Mouse (Mus musculus) CH12.LX (cell line): ENCODE results near the gene Olfr707. TPM values are rescaled to one million over a fixed set of nuclear protein-coding genes. Genes with fewer than 3 reads are reported as not detected.
"Not testable (repeated sequence)": the region's sequence is repeated elsewhere in the genome, so short reads cannot be mapped to it uniquely, and the experiment has no call there.

Experiments
- DNase-seq: peaks from one replicate; pipeline ENCODE4 v3.0.0-alpha.2; 2013; ENCODE audit errors: extremely low read depth
- H3K27ac ChIP-seq: 2 replicates; pipeline ENCODE4 v1.5.1; 2012; ENCODE audit warnings: low read depth, mild to moderate bottlenecking, control low read depth, moderate library complexity; ENCODE audit not compliant: insufficient read depth
- H3K27me3 ChIP-seq: replicated peaks from 2 replicates; pipeline ENCODE3; 2012; ENCODE audit warnings: inconsistent platforms
- H3K36me3 ChIP-seq, 2 experiments: replicated peaks in 1 of 2; 2 replicates each; pipeline versions ENCODE3 to v1.6.1; 2012; ENCODE audit warnings: inconsistent platforms in 1 of 2, low read length in 1 of 2, mild to moderate bottlenecking in 1 of 2, mixed read lengths in 1 of 2, moderate library complexity in 1 of 2; ENCODE audit not compliant: control insufficient read depth in 1 of 2, insufficient read depth in 1 of 2
- H3K4me1 ChIP-seq, 2 experiments: 2 replicates each; pipeline ENCODE4 v1.6.1; 2012; ENCODE audit warnings: inconsistent platforms in 1 of 2, moderate library complexity in 1 of 2; ENCODE audit not compliant: insufficient read depth in 2 of 2, control insufficient read depth in 1 of 2
- H3K4me2 ChIP-seq: 2 replicates; pipeline ENCODE4 v1.6.1; 2012; ENCODE audit warnings: low read depth, mild to moderate bottlenecking, control low read depth; ENCODE audit not compliant: poor library complexity, insufficient read depth, severe bottlenecking
- H3K4me3 ChIP-seq, 3 experiments: fragments of 150-350 bp in 1 of 3; sonication (generic) in 1 of 3; replicated peaks in 1 of 3; 2 replicates each; pipeline versions ENCODE3 to v1.5.1; 2011 to 2012; ENCODE audit warnings: low read depth in 2 of 3, low read length in 2 of 3, mild to moderate bottlenecking in 2 of 3, moderate library complexity in 2 of 3, control low read depth in 1 of 3, improper control_type of control experiment in 1 of 3, inconsistent platforms in 1 of 3, mixed read lengths in 1 of 3; ENCODE audit not compliant: poor library complexity in 1 of 3
- H3K79me2 ChIP-seq: replicated peaks from 2 replicates; pipeline ENCODE4 v1.6.1; 2012; ENCODE audit warnings: mild to moderate bottlenecking, moderate library complexity; ENCODE audit not compliant: control insufficient read depth, poor library complexity, insufficient read depth, severe bottlenecking; ENCODE audit errors: extremely low read depth
- H3K9ac ChIP-seq: 2 replicates; pipeline ENCODE4 v1.6.1; 2012; ENCODE audit warnings: low read depth, mild to moderate bottlenecking, control low read depth, moderate library complexity; ENCODE audit not compliant: insufficient read depth
- H3K9me3 ChIP-seq: replicated peaks from 2 replicates; pipeline ENCODE3; 2012; ENCODE audit warnings: low read length, inconsistent platforms, mixed read lengths
- BHLHE40 ChIP-seq: IDR thresholded peaks from 2 replicates; pipeline ENCODE4 v1.6.1; 2011; ENCODE audit warnings: mild to moderate bottlenecking, low read depth, low read length, improper control_type of control experiment
- CHD1 ChIP-seq: IDR thresholded peaks from 2 replicates; pipeline ENCODE4 v1.6.1; 2012; ENCODE audit warnings: low read depth, low read length, improper control_type of control experiment, inconsistent platforms
- CHD2 ChIP-seq: IDR thresholded peaks from 2 replicates; pipeline ENCODE4 v1.6.1; 2011; ENCODE audit warnings: low read length, improper control_type of control experiment
- EP300 ChIP-seq: IDR thresholded peaks from 2 replicates; pipeline ENCODE4 v1.6.1; 2011; ENCODE audit warnings: low read length, improper control_type of control experiment
- HCFC1 ChIP-seq: IDR thresholded peaks from 2 replicates; pipeline ENCODE4 v1.6.1; 2012; ENCODE audit warnings: low read depth, mild to moderate bottlenecking, inconsistent platforms, low read length, improper control_type of control experiment
- IRF4 ChIP-seq: IDR thresholded peaks from 2 replicates; pipeline ENCODE4 v1.6.1; 2014; ENCODE audit warnings: low read depth, mild to moderate bottlenecking, inconsistent platforms, low read length, improper control_type of control experiment
- JUND ChIP-seq: conservative IDR thresholded peaks from 2 replicates; pipeline ENCODE4 v1.6.1; 2011; ENCODE audit warnings: low read depth, low read length, improper control_type of control experiment
- KAT2A ChIP-seq: IDR thresholded peaks from 2 replicates; pipeline ENCODE4 v1.6.1; 2012; ENCODE audit warnings: low read length, improper control_type of control experiment, inconsistent platforms; ENCODE audit not compliant: insufficient replicate concordance
- MAFK ChIP-seq: IDR thresholded peaks from 2 replicates; pipeline ENCODE4 v1.6.1; 2011; ENCODE audit warnings: low read length, improper control_type of control experiment; ENCODE audit not compliant: insufficient replicate concordance
- MAZ ChIP-seq: IDR thresholded peaks from 2 replicates; pipeline ENCODE4 v1.6.1; 2012; ENCODE audit warnings: low read depth, mild to moderate bottlenecking, inconsistent platforms, low read length, improper control_type of control experiment, moderate library complexity
- MXI1 ChIP-seq: IDR thresholded peaks from 2 replicates; pipeline ENCODE4 v1.6.1; 2011; ENCODE audit warnings: mild to moderate bottlenecking, low read depth, low read length, improper control_type of control experiment
- MYC ChIP-seq: IDR thresholded peaks from 2 replicates; pipeline ENCODE4 v1.6.1; 2011; ENCODE audit warnings: low read depth, mild to moderate bottlenecking, improper control_type of control experiment, low read length
- PAX5 ChIP-seq: IDR thresholded peaks from 2 replicates; pipeline ENCODE4 v1.6.1; 2012; ENCODE audit warnings: low read length, inconsistent platforms, mixed read lengths
- RAD21 ChIP-seq: IDR thresholded peaks from 2 replicates; pipeline ENCODE4 v1.6.1; 2011; ENCODE audit warnings: low read depth, mild to moderate bottlenecking, low read length, improper control_type of control experiment, moderate library complexity
- USF1 ChIP-seq: IDR thresholded peaks from 2 replicates; pipeline ENCODE4 v1.6.1; 2014; ENCODE audit warnings: low read depth, mild to moderate bottlenecking, inconsistent platforms, low read length, improper control_type of control experiment
- USF2 ChIP-seq: conservative IDR thresholded peaks from 2 replicates; pipeline ENCODE4 v1.6.1; 2011; ENCODE audit warnings: low read depth, low read length, improper control_type of control experiment
- ZC3H11A ChIP-seq: IDR thresholded peaks from 2 replicates; pipeline ENCODE4 v1.6.1; 2012; ENCODE audit warnings: low read depth, mild to moderate bottlenecking, inconsistent platforms, low read length, improper control_type of control experiment
- dilution Hi-C: fragments of 300-500 bp; cut with MboI; formaldehyde crosslinking; loops from 2 replicates; pipeline ENCODE4 v1.14.3; 2020; ENCODE audit warnings: low sequenced_read_pairs; ENCODE audit not compliant: extremely low pct_unique_long_range_greater_than_20kb, extremely low pct_ligation_motif_present
- in situ Hi-C: fragments of 300-500 bp; cut with MboI; formaldehyde crosslinking; loops from 3 replicates; pipeline ENCODE4 v1.14.3; 2019; ENCODE audit warnings: low sequenced_read_pairs, low pct_ligation_motif_present, low pct_unique_long_range_greater_than_20kb, mixed read lengths
- polyA plus RNA-seq: library from polyadenylated mRNA; unstranded; fragments of >175 nt; gene quantifications from 2 replicates; pipeline ENCODE4 v1.2.1, GENCODE M21; 2012; ENCODE audit warnings: low read depth; ENCODE audit not compliant: insufficient read length
- total RNA-seq, 2 experiments: library from RNA; depleted of rRNA; stranded (reverse); fragments of 300-350 nt in 1 of 2; fragments of >200 nt in 1 of 2; gene quantifications; 2 replicates each; pipeline ENCODE4 v1.2.3; 2012 to 2014

Gene Olfr707
- total RNA-seq (2012; rRNA removed) = not detected in 2 replicates
- total RNA-seq (2014; rRNA removed) = not detected in 2 replicates
- not detected in 2 replicates for polyA plus RNA-seq

GRCm38 (mm10) chr7:106901141-106901540 is at the start of gene Olfr707:
TSS of gene Olfr707 (minus strand) at chr7:106901241.
- in situ Hi-C loops = not testable (repeated sequence)

GRCm38 (mm10) chr7:106948212-106948611 is 47.2 kb upstream of the Olfr707 start, which contains the start of gene Olfr710:
TSS of gene Olfr710 (minus strand) at chr7:106948312.
- no peak within 1 kb of the TSS for H3K9ac ChIP-seq
- no peaks in the 10 kb centered on the region for H3K9me3 ChIP-seq
- dilution Hi-C loops = no loop called here
- H3K36me3 ChIP-seq = no peaks in the 10 kb centered on the region
- H3K4me1 ChIP-seq = no peaks in the 10 kb centered on the region
- no peak within 1 kb of the TSS for H3K4me3 ChIP-seq
- DNase-seq = no peak
- TF ChIP-seq USF1 (no peak), BHLHE40 (no peak), CHD2 (no peak), CHD1 (no peak), HCFC1 (no peak), IRF4 (no peak), MAFK (no peak), KAT2A (no peak), RAD21 (no peak), MAZ (no peak), ZC3H11A (no peak), MYC (no peak), EP300 (no peak), MXI1 (no peak), JUND (no peak), PAX5 (no peak), USF2 (no peak)
- no peak within 1 kb of the TSS for H3K4me2 ChIP-seq
- in situ Hi-C loops = no loop called here
- no peaks in the 10 kb centered on the region for H3K27me3 ChIP-seq
- H3K79me2 ChIP-seq = no peaks in the 10 kb centered on the region
- H3K27ac ChIP-seq = no peak within 1 kb of the TSS

More at GRCm38 (mm10) chr7:106901141-106901540, at the start of gene Olfr707:
- dilution Hi-C loops, H3K36me3 ChIP-seq, H3K4me2 ChIP-seq, H3K9ac ChIP-seq, H3K9me3 ChIP-seq, H3K27ac ChIP-seq, H3K27me3 ChIP-seq, H3K79me2 ChIP-seq, H3K4me3 ChIP-seq, H3K4me1 ChIP-seq, DNase-seq: not testable (repeated sequence)
